8 mouse cellular contexts compared by ENCODE assay signal in genomic region chr2:160621001-160621448, GRCm38 (mm10). TPM values are rescaled to one million over a fixed set of nuclear protein-coding genes. Genes with fewer than 3 reads are reported as not detected.
A peak's percentile ranks its signal among the peaks of the same experiment; 100 is the strongest.
DNase-seq lines count a peak whose midpoint lies in the region; ATAC-seq lines count a peak whose summit lies in the region.

No protein-coding gene starts in this region.

- H3K9ac ChIP-seq in intestine, embryonic 14.5 days (ENCODE audit: low read length) = no peak overlapping the region
- H3K9ac ChIP-seq in hindbrain, embryonic 16.5 days (ENCODE audit: low read depth, low read length) = no peak overlapping the region

- DNase-seq in adrenal gland, postnatal 14 days = peak; percentile 48
- no peak for DNase-seq in adrenal gland, postnatal 36 days
- peak; percentile 22 for DNase-seq in Muller cell, postnatal 12 days (ENCODE audit: inconsistent ontology term)
- peak; percentile 36 for DNase-seq in forelimb bud, embryonic 11.5 days (ENCODE audit: low read depth, low spot score)
- no peak for DNase-seq in intestine, embryonic 14.5 days (ENCODE audit: low spot score)
- no peak for DNase-seq in spleen, adult 18-20 months
- no peak for DNase-seq in frontal cortex, postnatal 25 days (ENCODE audit: low spot score in 2 of 2)

- peaks cover 28% of the 10 kb centered on the region for H3K4me1 ChIP-seq in intestine, embryonic 14.5 days (replicated peaks; ENCODE audit: control insufficient read depth, insufficient read depth, low read length)
- peaks cover 10% of the 10 kb centered on the region for H3K4me1 ChIP-seq in hindbrain, embryonic 16.5 days (ENCODE audit: control insufficient read depth, insufficient read depth, low read depth, low read length)

- ATAC-seq in intestine, embryonic 14.5 days (replicated peaks; ENCODE audit: low FRiP score, low TSS enrichment, low read depth) = no peak
- ATAC-seq in hindbrain, embryonic 16.5 days = no peak

- H3K27me3 ChIP-seq in intestine, embryonic 14.5 days (replicated peaks; ENCODE audit: control insufficient read depth, insufficient read depth, low read length) = no peaks in the 10 kb centered on the region
- H3K27me3 ChIP-seq in hindbrain, embryonic 16.5 days (replicated peaks; ENCODE audit: control insufficient read depth, insufficient read depth, low read length) = no peaks in the 10 kb centered on the region

- no peaks in the 10 kb centered on the region; the same call in 1 of the 2 replicates for H3K9me3 ChIP-seq in intestine, embryonic 14.5 days (ENCODE audit: control insufficient read depth, low read length)
- no peaks in the 10 kb centered on the region for H3K9me3 ChIP-seq in hindbrain, embryonic 16.5 days (ENCODE audit: control insufficient read depth, low read length)

- no peaks in the 10 kb centered on the region for H3K36me3 ChIP-seq in intestine, embryonic 14.5 days (ENCODE audit: control insufficient read depth, insufficient read depth, low read length)
- H3K36me3 ChIP-seq in hindbrain, embryonic 16.5 days (ENCODE audit: control insufficient read depth, insufficient read depth, low read length) = no peaks in the 10 kb centered on the region

- no peak overlapping the region for H3K4me2 ChIP-seq in intestine, embryonic 14.5 days (ENCODE audit: low read length)
- no peak overlapping the region for H3K4me2 ChIP-seq in hindbrain, embryonic 16.5 days (ENCODE audit: low read length)

- 87% methylated on average over 11 of the region's 11 CpGs for WGBS in intestine, embryonic 14.5 days
- WGBS in hindbrain, embryonic 16.5 days = 74% methylated on average over 11 of the region's 11 CpGs

- H3K27ac ChIP-seq in intestine, embryonic 14.5 days (ENCODE audit: low read depth) = peak overlapping the region; percentile 66; the same call in 1 of the 2 replicates
- no peak overlapping the region for H3K27ac ChIP-seq in hindbrain, embryonic 16.5 days (ENCODE audit: low read depth, low read length)

- no peak overlapping the region for H3K4me3 ChIP-seq in intestine, embryonic 14.5 days (ENCODE audit: low read depth, low read length)
- H3K4me3 ChIP-seq in hindbrain, embryonic 16.5 days (ENCODE audit: low read length) = no peak overlapping the region

RNA-seq across cellular contexts. Expression of gene Top1, which starts 24.7 kb away (rescaled TPM):
- 86.3 and 97.6 TPM in 2 replicates for total RNA-seq in adrenal gland, postnatal 14 days (2021)
- 10 to 100 TPM; 79.6 to 97.2 TPM for total RNA-seq in adrenal gland, postnatal 36 days (2021)
- 69.1 and 76.2 TPM in 2 replicates for polyA plus RNA-seq in intestine, embryonic 14.5 days (2014; fragmentation: Nextera tagmentation; extraction: Ambion mirVana)
- polyA plus RNA-seq in hindbrain, embryonic 16.5 days (2015; fragmentation: Nextera tagmentation; extraction: Ambion mirVana) = 55.7 and 58.3 TPM in 2 replicates

Comparison
In these comparisons a context has a peak if more than half of its experiments do, and no peak if none do; other contexts are left out.
1. DNase-seq: peak in adrenal gland, postnatal 14 days (single experiment), Muller cell, postnatal 12 days (single experiment) and forelimb bud, embryonic 11.5 days (single experiment); none in adrenal gland, postnatal 36 days (0 of 2), intestine, embryonic 14.5 days (single experiment), spleen, adult 18-20 months (0 of 2) and frontal cortex, postnatal 25 days (0 of 2).